Mouse (Mus musculus): ENCODE measurements at regions not wholly inside any gene's neighbourhood (a gene's known extent, or its start where the extent isn't known, plus 50 kb on each side); places are given as distances from the start of the nearest gene placed in this dataset.

- TF ChIP-seq POLR2A (IDR thresholded peaks at IDR 0.05; ENCODE audit: control insufficient read depth, extremely low read depth, insufficient read depth, low read length, poor library complexity) = no peak
- TF ChIP-seq CTCF (IDR thresholded peaks at IDR 0.05; ENCODE audit: borderline replicate concordance, control insufficient read depth, extremely low read depth, insufficient read depth, low read length, poor library complexity) = no peak
These were observed 92.8 kb upstream of the Elmo1 start for GRCm38 (mm10) chr13:19997606-19998005.

All from thymus, adult 2 months (tissue).